Mouse (Mus musculus): Measurements from ENCODE around the gene Gm21988. TPM values are rescaled to one million over a fixed set of nuclear protein-coding genes. Genes with fewer than 3 reads are reported as not detected.

The Gm21988 gene
- total and polyA plus RNA-seq, 2 experiments from 2014 or later, result 3.4 to 20.1 TPM

DNA sequence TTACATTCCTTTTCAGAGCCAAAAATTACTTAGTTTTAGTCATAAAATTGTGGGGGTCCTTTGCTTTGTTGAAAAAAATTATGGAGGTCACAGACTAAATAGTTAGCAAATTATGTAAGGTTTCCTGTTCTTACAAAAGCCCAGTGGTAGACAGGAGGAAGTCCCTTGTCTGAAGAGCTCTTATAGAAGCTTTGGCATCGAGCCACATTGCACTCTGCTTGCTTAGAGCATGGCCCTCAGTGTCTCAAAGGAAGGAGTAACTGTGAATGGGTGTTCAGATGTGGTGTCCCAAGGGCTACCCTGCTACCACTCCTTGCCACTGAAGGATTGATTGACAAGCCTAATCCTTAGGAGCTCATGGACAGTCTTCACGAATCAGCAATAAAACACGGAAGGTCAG is 40.8 kb upstream of the Gm21988 start:
- Histone ChIP-seq H3K36me3 (ENCODE audit: insufficient read depth, low read length) (no peaks in the 10 kb centered on the region), H3K9me3 (ENCODE audit: low read length) (no peaks in the 10 kb centered on the region), H3K27ac (ENCODE audit: low read depth, low read length) (no peak overlapping the region), H3K4me2 (ENCODE audit: low read depth, low read length, poor library complexity, severe bottlenecking) (no peak overlapping the region), H3K27me3 (ENCODE audit: insufficient read depth, low read length) (no peaks in the 10 kb centered on the region), H3K4me3 (ENCODE audit: low read depth, low read length) (no peak overlapping the region), H3K9ac (replicated peaks; ENCODE audit: low read length, poor library complexity, severe bottlenecking) (no peak overlapping the region), H3K4me1 (ENCODE audit: insufficient read depth, low read length) (no peaks in the 10 kb centered on the region)
- no peak for TF ChIP-seq CTCF (IDR thresholded peaks at IDR 0.05)
- 60% methylated on average over 3 of the region's 3 CpGs for WGBS
- DNase-seq (ENCODE audit: low spot score), result no peak
- ATAC-seq (ENCODE audit: low FRiP score), result no peak

DNA sequence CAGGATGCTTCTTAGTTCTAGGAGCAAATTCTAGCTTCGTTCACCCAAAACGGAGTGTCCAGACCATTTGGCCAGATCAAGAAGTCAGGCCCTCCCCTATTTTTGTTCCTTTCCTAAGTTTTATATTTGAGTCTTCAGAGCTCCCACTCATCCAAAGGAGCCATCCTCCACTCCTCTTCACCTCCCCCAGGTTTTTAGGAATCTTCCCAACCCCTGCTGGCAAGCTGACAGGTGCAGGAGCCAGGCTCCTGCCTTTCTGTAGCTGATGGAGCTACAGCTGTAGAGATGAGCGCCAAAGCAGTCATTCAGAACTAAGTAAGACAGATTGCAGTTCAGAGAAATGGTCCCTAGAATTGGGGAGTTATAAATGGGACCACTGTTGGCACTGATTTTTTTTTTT is 39.3 kb upstream of the Gm21988 start:
- 89% methylated on average over 3 of the region's 3 CpGs for WGBS
- DNase-seq (ENCODE audit: low spot score) (peak; percentile 36), ATAC-seq (ENCODE audit: low FRiP score) (no peak)
- Histone ChIP-seq H3K9ac (replicated peaks; ENCODE audit: low read length, poor library complexity, severe bottlenecking) (no peak overlapping the region), H3K4me2 (ENCODE audit: low read depth, low read length, poor library complexity, severe bottlenecking) (no peak overlapping the region), H3K4me1 (ENCODE audit: insufficient read depth, low read length) (no peaks in the 10 kb centered on the region), H3K9me3 (ENCODE audit: low read length) (no peaks in the 10 kb centered on the region), H3K4me3 (ENCODE audit: low read depth, low read length) (no peak overlapping the region), H3K27me3 (ENCODE audit: insufficient read depth, low read length) (no peaks in the 10 kb centered on the region), H3K36me3 (ENCODE audit: insufficient read depth, low read length) (no peaks in the 10 kb centered on the region), H3K27ac (ENCODE audit: low read depth, low read length) (no peak overlapping the region)
- no peak for TF ChIP-seq CTCF (IDR thresholded peaks at IDR 0.05)

DNA sequence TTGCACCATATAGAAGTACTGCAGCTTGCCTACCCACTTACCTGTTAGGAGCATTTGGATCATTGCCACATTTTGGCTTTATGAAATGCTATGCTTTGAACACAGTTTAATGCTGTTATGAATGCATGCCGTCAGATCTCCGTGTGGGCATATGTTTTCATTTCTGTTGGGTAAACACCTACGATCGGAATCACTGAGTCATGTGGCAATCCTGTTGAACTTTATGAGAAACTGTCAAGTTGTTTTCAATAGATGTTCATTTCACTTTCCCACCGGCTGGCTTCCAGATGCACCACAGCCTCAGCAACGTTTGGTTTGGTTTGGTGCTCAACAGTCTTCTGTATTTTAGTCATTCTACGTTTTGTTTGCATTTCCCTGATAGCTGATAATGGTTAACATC is 32.0 kb upstream of the Gm21988 start:
- Histone ChIP-seq H3K9me3 (ENCODE audit: low read length) (no peaks in the 10 kb centered on the region), H3K4me3 (ENCODE audit: low read depth, low read length) (no peak overlapping the region), H3K27me3 (ENCODE audit: insufficient read depth, low read length) (no peaks in the 10 kb centered on the region), H3K36me3 (ENCODE audit: insufficient read depth, low read length) (no peaks in the 10 kb centered on the region), H3K27ac (ENCODE audit: low read depth, low read length) (no peak overlapping the region), H3K4me1 (ENCODE audit: insufficient read depth, low read length) (no peaks in the 10 kb centered on the region), H3K4me2 (ENCODE audit: low read depth, low read length, poor library complexity, severe bottlenecking) (no peak overlapping the region), H3K9ac (replicated peaks; ENCODE audit: low read length, poor library complexity, severe bottlenecking) (no peak overlapping the region)
- no peak for TF ChIP-seq CTCF (IDR thresholded peaks at IDR 0.05)
- 86% methylated on average over 7 of the region's 7 CpGs for WGBS
- no peak for ATAC-seq (ENCODE audit: low FRiP score)
- no peak for DNase-seq (ENCODE audit: low spot score)

DNA sequence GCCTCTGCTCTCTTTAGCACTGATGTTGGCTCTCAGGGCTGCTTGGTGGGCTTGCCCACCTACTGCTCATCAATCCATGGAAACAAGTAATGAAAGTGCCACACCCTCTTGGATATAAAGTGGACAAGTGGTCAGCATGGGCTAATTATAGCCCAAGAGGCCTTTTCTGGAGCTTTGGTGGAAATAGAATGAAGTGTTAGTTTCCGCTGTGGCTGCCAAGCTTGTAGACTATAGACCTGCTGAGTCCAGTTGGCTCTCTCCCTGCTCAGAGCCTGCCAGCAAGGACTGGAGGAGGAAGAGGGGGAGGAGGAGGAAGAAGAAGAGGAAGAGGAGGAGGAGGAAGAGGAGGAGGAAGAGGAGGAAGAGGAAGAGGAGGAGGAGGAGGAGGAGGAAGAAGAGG is 26.8 kb upstream of the Gm21988 start:
- DNase-seq (ENCODE audit: low spot score), result no peak
- Histone ChIP-seq H3K36me3 (ENCODE audit: insufficient read depth, low read length) (no peaks in the 10 kb centered on the region), H3K4me2 (ENCODE audit: low read depth, low read length, poor library complexity, severe bottlenecking) (no peak overlapping the region), H3K27ac (ENCODE audit: low read depth, low read length) (no peak overlapping the region), H3K9me3 (ENCODE audit: low read length) (no peaks in the 10 kb centered on the region), H3K9ac (replicated peaks; ENCODE audit: low read length, poor library complexity, severe bottlenecking) (no peak overlapping the region), H3K27me3 (ENCODE audit: insufficient read depth, low read length) (no peaks in the 10 kb centered on the region), H3K4me3 (ENCODE audit: low read depth, low read length) (no peak overlapping the region), H3K4me1 (ENCODE audit: insufficient read depth, low read length) (no peaks in the 10 kb centered on the region)
- no peak for TF ChIP-seq CTCF (IDR thresholded peaks at IDR 0.05)
- 95% methylated on average over 1 of the region's 1 CpGs for WGBS
- no peak for ATAC-seq (ENCODE audit: low FRiP score)

DNA sequence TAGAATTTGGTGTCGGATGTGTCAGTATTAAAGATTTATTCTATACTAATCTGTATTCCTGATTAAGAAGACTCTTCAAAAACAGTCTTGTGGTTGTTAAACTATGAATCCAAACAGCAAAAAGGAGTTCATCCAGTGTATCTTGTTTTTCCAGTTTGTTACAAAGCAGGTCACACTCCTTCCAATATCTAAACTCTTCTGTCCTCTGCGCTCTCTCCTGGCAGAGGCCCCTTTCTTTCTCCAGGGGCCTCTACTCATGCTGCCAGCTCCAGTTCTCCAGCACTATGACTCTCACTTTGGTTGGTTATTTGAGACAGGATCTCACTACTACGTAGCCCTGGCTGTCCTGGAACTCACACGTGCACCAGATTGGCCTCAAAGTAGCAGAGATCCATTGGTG is 26.2 kb upstream of the Gm21988 start:
- Histone ChIP-seq H3K9me3 (ENCODE audit: low read length) (no peaks in the 10 kb centered on the region), H3K27me3 (ENCODE audit: insufficient read depth, low read length) (no peaks in the 10 kb centered on the region), H3K9ac (replicated peaks; ENCODE audit: low read length, poor library complexity, severe bottlenecking) (no peak overlapping the region), H3K4me1 (ENCODE audit: insufficient read depth, low read length) (no peaks in the 10 kb centered on the region), H3K4me3 (ENCODE audit: low read depth, low read length) (no peak overlapping the region), H3K27ac (ENCODE audit: low read depth, low read length) (no peak overlapping the region), H3K36me3 (ENCODE audit: insufficient read depth, low read length) (no peaks in the 10 kb centered on the region), H3K4me2 (ENCODE audit: low read depth, low read length, poor library complexity, severe bottlenecking) (no peak overlapping the region)
- WGBS, result 74% methylated on average over 4 of the region's 4 CpGs
- TF ChIP-seq CTCF (IDR thresholded peaks at IDR 0.05), result no peak
- DNase-seq (ENCODE audit: low spot score) (no peak), ATAC-seq (ENCODE audit: low FRiP score) (no peak)

DNA sequence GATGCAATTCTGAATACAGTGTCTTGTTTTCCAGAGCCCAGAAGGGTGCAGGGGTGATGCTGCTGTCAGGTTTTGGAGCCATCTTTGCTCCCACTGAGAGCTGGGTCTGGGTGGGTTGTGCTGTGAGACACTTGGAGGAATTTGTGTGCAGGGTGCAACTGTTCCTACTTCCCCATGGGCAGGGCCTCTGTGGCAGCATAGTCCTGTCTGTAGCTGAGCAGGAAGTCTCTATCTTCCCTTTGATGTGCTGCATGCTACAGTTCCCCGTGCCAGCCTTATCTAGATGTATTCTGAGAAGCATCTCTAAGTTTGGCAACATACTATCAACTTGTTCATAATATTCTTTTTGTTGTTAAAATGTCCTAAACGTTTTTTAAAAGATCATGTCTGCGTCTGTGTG is 25.6 kb upstream of the Gm21988 start:
- no peak for TF ChIP-seq CTCF (IDR thresholded peaks at IDR 0.05)
- Histone ChIP-seq H3K27ac (ENCODE audit: low read depth, low read length) (no peak overlapping the region), H3K4me2 (ENCODE audit: low read depth, low read length, poor library complexity, severe bottlenecking) (no peak overlapping the region), H3K9ac (replicated peaks; ENCODE audit: low read length, poor library complexity, severe bottlenecking) (no peak overlapping the region), H3K27me3 (ENCODE audit: insufficient read depth, low read length) (no peaks in the 10 kb centered on the region), H3K4me3 (ENCODE audit: low read depth, low read length) (no peak overlapping the region), H3K9me3 (ENCODE audit: low read length) (no peaks in the 10 kb centered on the region), H3K4me1 (ENCODE audit: insufficient read depth, low read length) (no peaks in the 10 kb centered on the region), H3K36me3 (ENCODE audit: insufficient read depth, low read length) (no peaks in the 10 kb centered on the region)
- ATAC-seq (ENCODE audit: low FRiP score), result no peak
- DNase-seq (ENCODE audit: low spot score), result no peak
- 62% methylated on average over 3 of the region's 3 CpGs for WGBS
